Mouse (Mus musculus) embryonic facial prominence, embryonic 15.5 days (tissue): ENCODE measurements around the gene Tubb3. TPM values are rescaled to one million over a fixed set of nuclear protein-coding genes. Genes with fewer than 3 reads are reported as not detected.

ENCODE experiments used
- ATAC-seq: fragments of 200-750 bp; cut with Nextera tagmentation; 2 replicates; pipeline ENCODE4 v1.8.0; 2017; ENCODE audit warnings: low read depth, moderate TSS enrichment; ENCODE audit not compliant: insufficient number of reproducible peaks, low FRiP score, low TSS enrichment
- H3K27ac ChIP-seq: fragments of 300-500 bp; sonication (generic); replicated peaks from 2 replicates; pipeline ENCODE4 v1.5.1; 2015; ENCODE audit warnings: mild to moderate bottlenecking, inconsistent platforms
- H3K27me3 ChIP-seq: fragments of 300-500 bp; sonication (generic); 2 replicates; pipeline ENCODE4 v1.6.1; 2015; ENCODE audit warnings: inconsistent platforms
- H3K36me3 ChIP-seq: fragments of 300-500 bp; sonication (generic); 2 replicates; pipeline ENCODE4 v1.6.1; 2015; ENCODE audit warnings: mild to moderate bottlenecking, inconsistent platforms
- H3K4me1 ChIP-seq: fragments of 300-500 bp; sonication (generic); 2 replicates; pipeline ENCODE4 v1.6.1; 2015; ENCODE audit warnings: inconsistent platforms
- H3K4me2 ChIP-seq: fragments of 300-500 bp; sonication (generic); replicated peaks from 2 replicates; pipeline ENCODE4 v1.6.1; 2015; ENCODE audit warnings: mild to moderate bottlenecking, inconsistent platforms
- H3K4me3 ChIP-seq: fragments of 300-500 bp; sonication (generic); replicated peaks from 2 replicates; pipeline ENCODE4 v1.5.1; 2015; ENCODE audit warnings: mild to moderate bottlenecking, inconsistent platforms
- H3K9ac ChIP-seq: fragments of 300-500 bp; sonication (generic); 2 replicates; pipeline ENCODE4 v1.6.1; 2015; ENCODE audit warnings: inconsistent platforms
- H3K9me3 ChIP-seq: fragments of 300-500 bp; sonication (generic); replicated peaks from 2 replicates; pipeline ENCODE4 v1.6.1; 2016; ENCODE audit warnings: inconsistent platforms
- WGBS: fragments of 180-500 bp; shearing (Covaris S2); methylation state at CpG from one replicate; pipeline ENCODE4 v1.1.7; 2015; 5-methylcytosine and 5-hydroxymethylcytosine counted together
- polyA plus RNA-seq: library from polyadenylated mRNA; unstranded; fragments of >200 nt; fragmentation: Nextera tagmentation; extraction: Ambion mirVana; gene quantifications from 2 replicates; pipeline ENCODE4 v1.2.1, GENCODE M21; 2015

Tubb3 gene
- polyA plus RNA-seq, 1 experiment from 2014 or later, result 48.1 TPM

- Histone ChIP-seq H3K27me3 (no peaks in the 10 kb centered on the region), H3K4me3 (no peak overlapping the region)
These were observed 12.9 kb upstream of the Tubb3 start for GRCm38 (mm10) chr8:123398308-123398707.

GRCm38 (mm10) chr8:123401936-123402335, 9.3 kb upstream of the Tubb3 start:
- peaks cover 64% of the 10 kb centered on the region for H3K36me3 ChIP-seq
- no peak overlapping the region for H3K4me2 ChIP-seq
- ATAC-seq, result no peak
- H3K4me3 ChIP-seq, result no peak overlapping the region
- no peaks in the 10 kb centered on the region for H3K9me3 ChIP-seq
- 92% methylated on average over 9 of the region's 9 CpGs for WGBS
- H3K27ac ChIP-seq, result no peak overlapping the region
- H3K4me1 ChIP-seq, result peaks cover 11% of the 10 kb centered on the region
- H3K9ac ChIP-seq, result no peak overlapping the region
- H3K27me3 ChIP-seq, result no peaks in the 10 kb centered on the region

More at GRCm38 (mm10) chr8:123398308-123398707, 12.9 kb upstream of the Tubb3 start:
- H3K36me3 ChIP-seq, result peaks cover 97% of the 10 kb centered on the region
- H3K9me3 ChIP-seq, result no peaks in the 10 kb centered on the region
- no peaks in the 10 kb centered on the region for H3K4me1 ChIP-seq
- no peak overlapping the region for H3K9ac ChIP-seq
- no peak overlapping the region for H3K4me2 ChIP-seq
- no peak overlapping the region for H3K27ac ChIP-seq
- ATAC-seq, result no peak
- WGBS, result 89% methylated on average over 13 of the region's 13 CpGs

- no peak for ATAC-seq
- Histone ChIP-seq H3K4me1 (peaks cover 14% of the 10 kb centered on the region), H3K27me3 (peaks cover 8% of the 10 kb centered on the region), H3K4me2 (no peak overlapping the region), H3K36me3 (peaks cover 55% of the 10 kb centered on the region), H3K9me3 (no peaks in the 10 kb centered on the region), H3K27ac (no peak overlapping the region), H3K9ac (no peak overlapping the region), H3K4me3 (no peak overlapping the region)
- WGBS, result 78% methylated on average over 9 of the region's 9 CpGs
These were observed 8.4 kb upstream of the Tubb3 start for GRCm38 (mm10) chr8:123402730-123403326.

- peaks cover 38% of the 10 kb centered on the region for H3K36me3 ChIP-seq
- no peaks in the 10 kb centered on the region for H3K9me3 ChIP-seq
- no peak overlapping the region; the same call in 1 of the 2 replicates for H3K27ac ChIP-seq
- WGBS, result 22% methylated on average over 8 of the region's 8 CpGs
- no peak overlapping the region for H3K4me2 ChIP-seq
- H3K4me3 ChIP-seq, result no peak overlapping the region
- ATAC-seq, result no peak
- peaks cover 14% of the 10 kb centered on the region for H3K4me1 ChIP-seq
- no peak overlapping the region for H3K9ac ChIP-seq
- H3K27me3 ChIP-seq, result peaks cover 21% of the 10 kb centered on the region
These were observed 6.7 kb upstream of the Tubb3 start for GRCm38 (mm10) chr8:123404521-123404920.

- Histone ChIP-seq H3K9ac (no peak within 1 kb of the TSS), H3K4me2 (no peak within 1 kb of the TSS), H3K36me3 (peaks cover 17% of the 10 kb centered on the region), H3K4me1 (peaks cover 30% of the 10 kb centered on the region), H3K4me3 (no peak within 1 kb of the TSS), H3K27me3 (peaks cover 43% of the 10 kb centered on the region), H3K27ac (no peak within 1 kb of the TSS), H3K9me3 (no peaks in the 10 kb centered on the region)
- 6% methylated on average over 4 of the region's 4 CpGs for WGBS
- ATAC-seq, result no peak
These were observed 4.4 kb upstream of the Tubb3 start, which contains the start of gene Mc1r for GRCm38 (mm10) chr8:123406786-123407185. Mc1r (plus strand) TSS chr8:123407107.

- Histone ChIP-seq H3K36me3 (peaks cover 10% of the 10 kb centered on the region; the same call in 1 of the 2 replicates), H3K9me3 (no peaks in the 10 kb centered on the region), H3K27ac (no peak overlapping the region), H3K4me2 (no peak overlapping the region), H3K9ac (no peak overlapping the region), H3K27me3 (peaks cover 52% of the 10 kb centered on the region), H3K4me1 (peaks cover 37% of the 10 kb centered on the region), H3K4me3 (no peak overlapping the region)
- ATAC-seq, result no peak
- 87% methylated on average over 13 of the region's 13 CpGs for WGBS
These were observed 3.6 kb upstream of the Tubb3 start for GRCm38 (mm10) chr8:123407612-123408011.

GRCm38 (mm10) chr8:123408586-123409544, 2.4 kb upstream of the Tubb3 start:
- H3K27me3 ChIP-seq, result peaks cover 57% of the 10 kb centered on the region
- H3K4me3 ChIP-seq, result no peak overlapping the region
- peaks cover 37% of the 10 kb centered on the region for H3K4me1 ChIP-seq
- no peaks in the 10 kb centered on the region for H3K36me3 ChIP-seq
- 65% methylated on average over 9 of the region's 9 CpGs for WGBS
- no peak overlapping the region for H3K27ac ChIP-seq
- H3K9ac ChIP-seq, result no peak overlapping the region
- ATAC-seq, result no peak
- H3K9me3 ChIP-seq, result no peaks in the 10 kb centered on the region
- no peak overlapping the region for H3K4me2 ChIP-seq

GRCm38 (mm10) chr8:123410049-123410587, 1.1 kb upstream of the Tubb3 start:
- Histone ChIP-seq H3K4me1 (peaks cover 31% of the 10 kb centered on the region), H3K27me3 (peaks cover 57% of the 10 kb centered on the region), H3K4me3 (no peak overlapping the region), H3K36me3 (no peaks in the 10 kb centered on the region), H3K27ac (no peak overlapping the region), H3K9me3 (no peaks in the 10 kb centered on the region), H3K9ac (no peak overlapping the region), H3K4me2 (no peak overlapping the region)
- WGBS, result 52% methylated on average over 8 of the region's 8 CpGs
- ATAC-seq, result no peak

GRCm38 (mm10) chr8:123410788-123411187, 436 bp upstream of the Tubb3 start:
- Histone ChIP-seq H3K4me2 (peak overlapping the region; percentile 67), H3K4me1 (peaks cover 31% of the 10 kb centered on the region), H3K4me3 (peak overlapping the region; percentile 42), H3K36me3 (no peaks in the 10 kb centered on the region), H3K27me3 (peaks cover 57% of the 10 kb centered on the region), H3K9me3 (no peaks in the 10 kb centered on the region), H3K9ac (no peak overlapping the region), H3K27ac (no peak overlapping the region)
- WGBS, result 7% methylated on average over 11 of the region's 11 CpGs
- no peak for ATAC-seq

- no peak for ATAC-seq
- no peaks in the 10 kb centered on the region for H3K36me3 ChIP-seq
- peaks cover 27% of the 10 kb centered on the region for H3K4me1 ChIP-seq
- H3K4me3 ChIP-seq, result peak overlapping the region; percentile 42
- H3K9ac ChIP-seq, result no peak overlapping the region
- 2% methylated on average over 16 of the region's 16 CpGs for WGBS
- H3K4me2 ChIP-seq, result peak overlapping the region; percentile 67
- H3K27ac ChIP-seq, result peak overlapping the region; percentile 60; the same call in 1 of the 2 replicates
- H3K9me3 ChIP-seq, result no peaks in the 10 kb centered on the region
- peaks cover 57% of the 10 kb centered on the region for H3K27me3 ChIP-seq
These were observed 630 bp downstream of the Tubb3 start for GRCm38 (mm10) chr8:123411781-123412327.
